Mouse (Mus musculus): ENCODE data around the gene Cyth4. TPM values are rescaled to one million over a fixed set of nuclear protein-coding genes. Genes with fewer than 3 reads are reported as not detected.

Gene Cyth4
- polyA plus RNA-seq, 1 experiment from 2014 or later: 5.3 TPM

Other genes starting within 250 kb of the Cyth4 start
- gene Tex33, start 201.1 kb upstream of the Cyth4 start, polyA plus RNA-seq (2015; fragmentation: Nextera tagmentation; extraction: Ambion mirVana): not detected in 2 replicates
- 23.7 and 24.6 TPM in 2 replicates for gene Tst, start 191.1 kb upstream of the Cyth4 start, polyA plus RNA-seq (2015; fragmentation: Nextera tagmentation; extraction: Ambion mirVana)
- 4.1 and 5.3 TPM in 2 replicates for gene Mpst, start 190.6 kb upstream of the Cyth4 start, polyA plus RNA-seq (2015; fragmentation: Nextera tagmentation; extraction: Ambion mirVana)
- 123 and 132 TPM in 2 replicates for gene Kctd17, start 168.5 kb upstream of the Cyth4 start, polyA plus RNA-seq (2015; fragmentation: Nextera tagmentation; extraction: Ambion mirVana)
- gene Tmprss6, start 128.4 kb upstream of the Cyth4 start, polyA plus RNA-seq (2015; fragmentation: Nextera tagmentation; extraction: Ambion mirVana): 0.11 and 0.34 TPM in 2 replicates
- gene Il2rb, start 101.8 kb upstream of the Cyth4 start, polyA plus RNA-seq (2015; fragmentation: Nextera tagmentation; extraction: Ambion mirVana): not detected in 2 replicates
- 4.2 and 4.9 TPM in 2 replicates for gene C1qtnf6, start 65.6 kb upstream of the Cyth4 start, polyA plus RNA-seq (2015; fragmentation: Nextera tagmentation; extraction: Ambion mirVana)
- gene Sstr3, start 52.4 kb upstream of the Cyth4 start, polyA plus RNA-seq (2015; fragmentation: Nextera tagmentation; extraction: Ambion mirVana): 1.0 and 1.4 TPM in 2 replicates
- gene Rac2, start 24.3 kb upstream of the Cyth4 start, polyA plus RNA-seq (2015; fragmentation: Nextera tagmentation; extraction: Ambion mirVana): 3.1 and 7.5 TPM in 2 replicates
- gene Elfn2, start 121.7 kb downstream of the Cyth4 start, polyA plus RNA-seq (2015; fragmentation: Nextera tagmentation; extraction: Ambion mirVana): 6.2 and 6.8 TPM in 2 replicates
- 77.9 and 85.9 TPM in 2 replicates for gene Mfng, start 176.4 kb downstream of the Cyth4 start, polyA plus RNA-seq (2015; fragmentation: Nextera tagmentation; extraction: Ambion mirVana)
- 1.3 and 1.7 TPM in 2 replicates for gene Card10, start 206.0 kb downstream of the Cyth4 start, polyA plus RNA-seq (2015; fragmentation: Nextera tagmentation; extraction: Ambion mirVana)
- 7.6 and 9.0 TPM in 2 replicates for gene Cdc42ep1, start 245.6 kb downstream of the Cyth4 start, polyA plus RNA-seq (2015; fragmentation: Nextera tagmentation; extraction: Ambion mirVana)

Data from forebrain, embryonic 15.5 days (tissue).